Mouse (Mus musculus) limb, embryonic 15.5 days (tissue): ENCODE measurements at regions not wholly inside any gene's neighbourhood (a gene's known extent, or its start where the extent isn't known, plus 50 kb on each side); places are given as distances from the start of the nearest gene placed in this dataset.

Experiments
- ATAC-seq: fragments of 200-750 bp; cut with Nextera tagmentation; 2 replicates; pipeline ENCODE4 v1.8.0; 2017; ENCODE audit warnings: low read depth, moderate TSS enrichment; ENCODE audit not compliant: insufficient number of reproducible peaks, low FRiP score, low TSS enrichment
- H3K27ac ChIP-seq: fragments of 300-500 bp; sonication (generic); 2 replicates; pipeline ENCODE4 v1.5.1; 2015; ENCODE audit warnings: moderate library complexity, mild to moderate bottlenecking, inconsistent platforms
- H3K27me3 ChIP-seq: fragments of 300-500 bp; sonication (generic); 2 replicates; pipeline ENCODE4 v1.6.1; 2015; ENCODE audit warnings: inconsistent platforms
- H3K36me3 ChIP-seq: fragments of 300-500 bp; sonication (generic); 2 replicates; pipeline ENCODE4 v1.6.1; 2015; ENCODE audit warnings: inconsistent platforms
- H3K4me1 ChIP-seq: fragments of 300-500 bp; sonication (generic); 2 replicates; pipeline ENCODE4 v1.6.1; 2015; ENCODE audit warnings: inconsistent platforms
- H3K4me2 ChIP-seq: fragments of 300-500 bp; sonication (generic); 2 replicates; pipeline ENCODE4 v1.6.1; 2015; ENCODE audit warnings: mild to moderate bottlenecking, inconsistent platforms
- H3K4me3 ChIP-seq: fragments of 300-500 bp; sonication (generic); 2 replicates; pipeline ENCODE4 v1.5.1; 2015; ENCODE audit warnings: mild to moderate bottlenecking, inconsistent platforms
- H3K9ac ChIP-seq: fragments of 300-500 bp; sonication (generic); 2 replicates; pipeline ENCODE4 v1.6.1; 2015; ENCODE audit warnings: inconsistent platforms
- H3K9me3 ChIP-seq: fragments of 300-500 bp; sonication (generic); 2 replicates; pipeline ENCODE4 v1.6.1; 2016; ENCODE audit warnings: inconsistent platforms
- WGBS: fragments of 180-500 bp; shearing (Covaris S2); methylation state at CpG from one replicate; pipeline ENCODE4 v1.1.7; 2015; 5-methylcytosine and 5-hydroxymethylcytosine counted together

GRCm38 (mm10) chr3:78825505-78825904, 460.8 kb downstream of the Rapgef2 start:
- Histone ChIP-seq H3K27ac (no peak overlapping the region), H3K4me2 (no peak overlapping the region), H3K9ac (no peak overlapping the region), H3K4me1 (no peaks in the 10 kb centered on the region), H3K36me3 (no peaks in the 10 kb centered on the region), H3K4me3 (no peak overlapping the region), H3K27me3 (no peaks in the 10 kb centered on the region), H3K9me3 (no peaks in the 10 kb centered on the region)
- no peak for ATAC-seq
- WGBS = 56% methylated on average over 2 of the region's 2 CpGs

- Histone ChIP-seq H3K36me3 (no peaks in the 10 kb centered on the region), H3K4me1 (no peaks in the 10 kb centered on the region), H3K9ac (no peak overlapping the region), H3K9me3 (no peaks in the 10 kb centered on the region), H3K4me3 (no peak overlapping the region), H3K27ac (no peak overlapping the region), H3K4me2 (no peak overlapping the region), H3K27me3 (no peaks in the 10 kb centered on the region)
- WGBS = 83% methylated on average over 3 of the region's 3 CpGs
- no peak for ATAC-seq
Observed at GRCm38 (mm10) chr3:78812425-78812824, 473.9 kb downstream of the Rapgef2 start.

GRCm38 (mm10) chr3:78810431-78811152, 475.7 kb downstream of the Rapgef2 start:
- ATAC-seq = no peak
- Histone ChIP-seq H3K36me3 (no peaks in the 10 kb centered on the region), H3K9ac (no peak overlapping the region), H3K4me1 (no peaks in the 10 kb centered on the region), H3K4me2 (no peak overlapping the region), H3K9me3 (no peaks in the 10 kb centered on the region), H3K27ac (no peak overlapping the region), H3K4me3 (no peak overlapping the region), H3K27me3 (no peaks in the 10 kb centered on the region)
- WGBS = 49% methylated on average over 5 of the region's 5 CpGs

- Histone ChIP-seq H3K4me3 (no peak overlapping the region), H3K36me3 (no peaks in the 10 kb centered on the region), H3K9ac (no peak overlapping the region), H3K27me3 (no peaks in the 10 kb centered on the region), H3K27ac (no peak overlapping the region), H3K4me1 (no peaks in the 10 kb centered on the region), H3K4me2 (no peak overlapping the region), H3K9me3 (no peaks in the 10 kb centered on the region)
- ATAC-seq = no peak
- WGBS = 71% methylated on average over 2 of the region's 2 CpGs
Observed at GRCm38 (mm10) chr3:78803176-78803575, 483.1 kb downstream of the Rapgef2 start.

- H3K27me3 ChIP-seq = no peaks in the 10 kb centered on the region
- ATAC-seq = no peak
- H3K36me3 ChIP-seq = no peaks in the 10 kb centered on the region
- H3K4me1 ChIP-seq = no peaks in the 10 kb centered on the region
- H3K9ac ChIP-seq = no peak overlapping the region
- no peaks in the 10 kb centered on the region for H3K9me3 ChIP-seq
- WGBS = 75% methylated on average over 4 of the region's 4 CpGs
- no peak overlapping the region for H3K4me3 ChIP-seq
- H3K27ac ChIP-seq = no peak overlapping the region
- H3K4me2 ChIP-seq = no peak overlapping the region
Observed at GRCm38 (mm10) chr3:78795951-78796455, 490.3 kb downstream of the Rapgef2 start.

GRCm38 (mm10) chr3:78792440-78793057, 493.8 kb downstream of the Rapgef2 start:
- Histone ChIP-seq H3K4me2 (no peak overlapping the region), H3K4me1 (no peaks in the 10 kb centered on the region), H3K27ac (no peak overlapping the region), H3K27me3 (no peaks in the 10 kb centered on the region), H3K9ac (no peak overlapping the region), H3K4me3 (no peak overlapping the region), H3K36me3 (no peaks in the 10 kb centered on the region), H3K9me3 (no peaks in the 10 kb centered on the region)
- no peak for ATAC-seq
- 90% methylated on average over 7 of the region's 7 CpGs for WGBS

- Histone ChIP-seq H3K4me3 (no peak overlapping the region), H3K4me1 (no peaks in the 10 kb centered on the region), H3K27ac (no peak overlapping the region), H3K36me3 (no peaks in the 10 kb centered on the region), H3K27me3 (no peaks in the 10 kb centered on the region), H3K9me3 (no peaks in the 10 kb centered on the region), H3K9ac (no peak overlapping the region), H3K4me2 (no peak overlapping the region)
- 74% methylated on average over 1 of the region's 1 CpGs for WGBS
- ATAC-seq = no peak
Observed at GRCm38 (mm10) chr3:78782766-78783165, 503.6 kb downstream of the Rapgef2 start.

GRCm38 (mm10) chr3:78755686-78756476, 530.4 kb downstream of the Rapgef2 start:
- Histone ChIP-seq H3K9me3 (no peaks in the 10 kb centered on the region), H3K36me3 (no peaks in the 10 kb centered on the region), H3K27me3 (no peaks in the 10 kb centered on the region), H3K9ac (no peak overlapping the region), H3K4me2 (no peak overlapping the region), H3K27ac (no peak overlapping the region), H3K4me1 (no peaks in the 10 kb centered on the region), H3K4me3 (no peak overlapping the region)
- ATAC-seq = no peak
- WGBS = 44% methylated on average over 4 of the region's 4 CpGs

- Histone ChIP-seq H3K9ac (no peak overlapping the region), H3K27me3 (no peaks in the 10 kb centered on the region), H3K4me1 (no peaks in the 10 kb centered on the region), H3K9me3 (no peaks in the 10 kb centered on the region), H3K4me2 (no peak overlapping the region), H3K27ac (no peak overlapping the region), H3K4me3 (no peak overlapping the region), H3K36me3 (no peaks in the 10 kb centered on the region)
- no peak for ATAC-seq
Observed at GRCm38 (mm10) chr3:78736111-78736510, 550.2 kb downstream of the Rapgef2 start.

- H3K27ac ChIP-seq = no peak overlapping the region
- 68% methylated on average over 2 of the region's 2 CpGs for WGBS
- no peak for ATAC-seq
- H3K4me1 ChIP-seq = no peaks in the 10 kb centered on the region
- H3K36me3 ChIP-seq = no peaks in the 10 kb centered on the region
- H3K27me3 ChIP-seq = no peaks in the 10 kb centered on the region
- H3K9ac ChIP-seq = no peak overlapping the region
- H3K4me3 ChIP-seq = no peak overlapping the region
- H3K9me3 ChIP-seq = no peaks in the 10 kb centered on the region
- H3K4me2 ChIP-seq = no peak overlapping the region
Observed at GRCm38 (mm10) chr3:78716691-78717090, 569.6 kb downstream of the Rapgef2 start.

- H3K9ac ChIP-seq = no peak overlapping the region
- no peaks in the 10 kb centered on the region for H3K36me3 ChIP-seq
- no peak overlapping the region for H3K27ac ChIP-seq
- H3K9me3 ChIP-seq = no peaks in the 10 kb centered on the region
- no peaks in the 10 kb centered on the region for H3K4me1 ChIP-seq
- H3K27me3 ChIP-seq = no peaks in the 10 kb centered on the region
- no peak overlapping the region for H3K4me2 ChIP-seq
- H3K4me3 ChIP-seq = no peak overlapping the region
- WGBS = 85% methylated on average over 1 of the region's 1 CpGs
- ATAC-seq = no peak
Observed at GRCm38 (mm10) chr3:78707687-78708086, 578.6 kb downstream of the Rapgef2 start.

GRCm38 (mm10) chr3:78698936-78699335, 587.4 kb downstream of the Rapgef2 start:
- Histone ChIP-seq H3K9ac (no peak overlapping the region), H3K4me3 (no peak overlapping the region), H3K4me2 (no peak overlapping the region), H3K36me3 (no peaks in the 10 kb centered on the region), H3K27me3 (no peaks in the 10 kb centered on the region), H3K4me1 (no peaks in the 10 kb centered on the region; the same call in 1 of the 2 replicates), H3K27ac (no peak overlapping the region), H3K9me3 (no peaks in the 10 kb centered on the region)
- 35% methylated on average over 5 of the region's 5 CpGs for WGBS
- ATAC-seq = no peak
